Mouse (Mus musculus) MEL (cell line): ENCODE results near the gene Hdac4. TPM values are rescaled to one million over a fixed set of nuclear protein-coding genes. Genes with fewer than 3 reads are reported as not detected.

Experiments used
- DNase-seq: peaks from one replicate; pipeline ENCODE4 v3.0.0; 2011; ENCODE audit warnings: low read depth, low spot score
- H3K27ac ChIP-seq: 2 replicates; pipeline ENCODE4 v1.5.1; 2012; ENCODE audit warnings: low read depth, mild to moderate bottlenecking, control low read depth, low read length, moderate library complexity; ENCODE audit not compliant: control insufficient read depth
- H3K27me3 ChIP-seq, 2 experiments: fragments of 150-350 bp in 1 of 2; sonication (generic) in 1 of 2; 2 replicates each; pipeline ENCODE4 v1.6.1; 2012; ENCODE audit warnings: low read length in 2 of 2, mild to moderate bottlenecking in 2 of 2, improper control_type of control experiment in 1 of 2, moderate library complexity in 1 of 2; ENCODE audit not compliant: insufficient read depth in 2 of 2, control insufficient read depth in 1 of 2
- H3K36me3 ChIP-seq, 2 experiments: 2 replicates each; pipeline ENCODE4 v1.6.1; 2012 to 2014; ENCODE audit warnings: low read length in 2 of 2, improper control_type of control experiment in 1 of 2, inconsistent platforms in 1 of 2, mild to moderate bottlenecking in 1 of 2; ENCODE audit not compliant: insufficient read depth in 2 of 2, control insufficient read depth in 1 of 2
- H3K4me1 ChIP-seq, 2 experiments: fragments of 150-350 bp in 1 of 2; sonication (generic) in 1 of 2; 2 replicates each; pipeline ENCODE4 v1.6.1; 2012; ENCODE audit warnings: low read length in 2 of 2, improper control_type of control experiment in 1 of 2, mild to moderate bottlenecking in 1 of 2; ENCODE audit not compliant: insufficient read depth in 2 of 2, control insufficient read depth in 1 of 2
- H3K4me3 ChIP-seq, 2 experiments: fragments of 150-350 bp in 1 of 2; sonication (generic) in 1 of 2; 2 replicates each; pipeline ENCODE4 v1.5.1; 2012; ENCODE audit warnings: low read depth in 2 of 2, low read length in 2 of 2, mild to moderate bottlenecking in 2 of 2, moderate library complexity in 2 of 2, control low read depth in 1 of 2, improper control_type of control experiment in 1 of 2; ENCODE audit not compliant: control insufficient read depth in 1 of 2, insufficient read depth in 1 of 2
- H3K79me2 ChIP-seq: 2 replicates; pipeline ENCODE4 v1.6.1; 2012; ENCODE audit warnings: mild to moderate bottlenecking, low read length, moderate library complexity; ENCODE audit not compliant: control insufficient read depth, poor library complexity, insufficient read depth
- H3K9ac ChIP-seq: 2 replicates; pipeline ENCODE4 v1.6.1; 2012; ENCODE audit warnings: low read depth, mild to moderate bottlenecking, control low read depth, low read length, moderate library complexity; ENCODE audit not compliant: control insufficient read depth, poor library complexity, severe bottlenecking
- H3K9me3 ChIP-seq: fragments of 150-350 bp; sonication (generic); replicated peaks from 2 replicates; pipeline ENCODE4 v1.6.1; 2012; ENCODE audit warnings: mild to moderate bottlenecking, low read length, improper control_type of control experiment, moderate library complexity; ENCODE audit not compliant: insufficient read depth
- BHLHE40 ChIP-seq: IDR thresholded peaks from 2 replicates; pipeline ENCODE4 v1.6.1; 2012; ENCODE audit warnings: low read depth, mild to moderate bottlenecking, inconsistent platforms, low read length, improper control_type of control experiment, borderline replicate concordance
- CHD2 ChIP-seq: IDR thresholded peaks from 2 replicates; pipeline ENCODE4 v1.6.1; 2011; ENCODE audit warnings: low read length, improper control_type of control experiment
- E2F4 ChIP-seq: IDR thresholded peaks from 2 replicates; pipeline ENCODE4 v1.6.1; 2011; ENCODE audit warnings: low read depth, low read length, improper control_type of control experiment, borderline replicate concordance
- ELF1 ChIP-seq: IDR thresholded peaks from 2 replicates; pipeline ENCODE4 v1.6.1; 2014; ENCODE audit warnings: low read depth, mild to moderate bottlenecking, inconsistent platforms, low read length, improper control_type of control experiment, moderate library complexity
- EP300 ChIP-seq, 2 experiments: IDR thresholded peaks; 2 replicates each; pipeline ENCODE4 v1.6.1; 2011; ENCODE audit warnings: improper control_type of control experiment in 2 of 2, low read length in 2 of 2, low read depth in 1 of 2, mild to moderate bottlenecking in 1 of 2
- GATA1 ChIP-seq: IDR thresholded peaks from 2 replicates; pipeline ENCODE4 v1.6.1; 2011; ENCODE audit warnings: low read depth, low read length, improper control_type of control experiment
- HCFC1 ChIP-seq: IDR thresholded peaks from 2 replicates; pipeline ENCODE4 v1.6.1; 2012; ENCODE audit warnings: low read depth, mild to moderate bottlenecking, inconsistent platforms, low read length, improper control_type of control experiment, moderate library complexity
- KAT2A ChIP-seq: conservative IDR thresholded peaks from 2 replicates; pipeline ENCODE4 v1.6.1; 2012; ENCODE audit warnings: low read depth, low read length, improper control_type of control experiment, inconsistent platforms
- MAFK ChIP-seq: IDR thresholded peaks from 2 replicates; pipeline ENCODE4 v1.6.1; 2011; ENCODE audit warnings: low read depth, mild to moderate bottlenecking, low read length, improper control_type of control experiment, borderline replicate concordance
- MAX ChIP-seq: IDR thresholded peaks from 2 replicates; pipeline ENCODE4 v1.6.1; 2011; ENCODE audit warnings: low read length, improper control_type of control experiment
- MAZ ChIP-seq: IDR thresholded peaks from 2 replicates; pipeline ENCODE4 v1.6.1; 2012; ENCODE audit warnings: low read depth, mild to moderate bottlenecking, inconsistent platforms, low read length, improper control_type of control experiment
- MXI1 ChIP-seq: IDR thresholded peaks from 2 replicates; pipeline ENCODE4 v1.6.1; 2011; ENCODE audit warnings: mild to moderate bottlenecking, low read depth, low read length, improper control_type of control experiment
- NELFE ChIP-seq: IDR thresholded peaks from 2 replicates; pipeline ENCODE4 v1.6.1; 2011; ENCODE audit warnings: low read depth, low read length, improper control_type of control experiment
- NRF1 ChIP-seq: IDR thresholded peaks from 2 replicates; pipeline ENCODE4 v1.6.1; 2014; ENCODE audit warnings: low read depth, mild to moderate bottlenecking, inconsistent platforms, low read length, improper control_type of control experiment, moderate library complexity; ENCODE audit not compliant: poor library complexity, insufficient read depth, severe bottlenecking
- POLR2AphosphoS2 ChIP-seq: IDR thresholded peaks from 2 replicates; pipeline ENCODE4 v1.6.1; 2011; ENCODE audit warnings: low read length, improper control_type of control experiment
- POLR2AphosphoS5 ChIP-seq: IDR thresholded peaks from 2 replicates; pipeline ENCODE4 v1.6.1; 2012; ENCODE audit warnings: low read depth, borderline replicate concordance, mild to moderate bottlenecking, inconsistent platforms, low read length, moderate library complexity, mixed read lengths
- RAD21 ChIP-seq: IDR thresholded peaks from 2 replicates; pipeline ENCODE4 v1.6.1; 2011; ENCODE audit warnings: mild to moderate bottlenecking, low read depth, low read length, improper control_type of control experiment
- SIN3A ChIP-seq: IDR thresholded peaks from 2 replicates; pipeline ENCODE4 v1.6.1; 2012; ENCODE audit warnings: low read length, improper control_type of control experiment, inconsistent platforms
- TAL1 ChIP-seq: IDR thresholded peaks from 2 replicates; pipeline ENCODE4 v1.6.1; 2012; ENCODE audit warnings: mild to moderate bottlenecking, inconsistent platforms, low read length, moderate library complexity, mixed read lengths
- UBTF ChIP-seq: IDR thresholded peaks from 2 replicates; pipeline ENCODE4 v1.6.1; 2012; ENCODE audit warnings: low read depth, mild to moderate bottlenecking, inconsistent platforms, low read length, improper control_type of control experiment, moderate library complexity, borderline replicate concordance; ENCODE audit not compliant: insufficient read depth
- USF1 ChIP-seq: IDR thresholded peaks from 2 replicates; pipeline ENCODE4 v1.6.1; 2014; ENCODE audit warnings: low read depth, mild to moderate bottlenecking, inconsistent platforms, low read length, improper control_type of control experiment, moderate library complexity
- USF2 ChIP-seq, 2 experiments: IDR thresholded peaks; 2 replicates each; pipeline ENCODE4 v1.6.1; 2011 to 2012; ENCODE audit warnings: improper control_type of control experiment in 2 of 2, low read length in 2 of 2, borderline replicate concordance in 1 of 2, inconsistent platforms in 1 of 2, low read depth in 1 of 2, mild to moderate bottlenecking in 1 of 2; ENCODE audit not compliant: insufficient read depth in 1 of 2
- ZC3H11A ChIP-seq: IDR thresholded peaks from 2 replicates; pipeline ENCODE4 v1.6.1; 2012; ENCODE audit warnings: low read depth, mild to moderate bottlenecking, inconsistent platforms, low read length, improper control_type of control experiment
- ZKSCAN1 ChIP-seq: IDR thresholded peaks from 2 replicates; pipeline ENCODE4 v1.6.1; 2012; ENCODE audit warnings: low read depth, mild to moderate bottlenecking, inconsistent platforms, low read length, improper control_type of control experiment, moderate library complexity
- polyA plus RNA-seq, 2 experiments: library from polyadenylated mRNA; stranded (reverse) in 1 of 2; unstranded in 1 of 2; fragments of >175 nt in 1 of 2; fragments of >200 nt in 1 of 2; gene quantifications; 2 replicates each; pipeline versions ENCODE4 v1.2.1 to v1.2.4; 2012; ENCODE audit warnings: low replicate concordance in 2 of 2, low read depth in 1 of 2; ENCODE audit not compliant: insufficient read length in 2 of 2, insufficient read depth in 1 of 2, missing spikeins in 1 of 2
- total RNA-seq: library from RNA; depleted of rRNA; stranded (reverse); fragments of 300-350 nt; gene quantifications from 2 replicates; pipeline ENCODE4 v1.2.3, GENCODE M21; 2012

The Hdac4 gene
- total and polyA plus RNA-seq, 3 experiments, result 11.0 to 19.5 (median 12.3) TPM

GRCm38 (mm10) chr1:92112591-92112990, 82.9 kb downstream of the Hdac4 start:
- Histone ChIP-seq H3K27me3 (no peaks in the 10 kb centered on the region), H3K79me2 (no peaks in the 10 kb centered on the region), H3K36me3 (peaks cover 0 to 6% of the 10 kb centered on the region in 2 experiments; a peak in 2 of 4 replicates)
- TF ChIP-seq HCFC1 (no peak), UBTF (no peak), POLR2AphosphoS2 (no peak), MAX (no peak), EP300 (IDR thresholded peaks at IDR 0.05; ENCODE audit: low read depth in 1 of 2, low read length in 2 of 2) (no peak), NRF1 (no peak), MXI1 (no peak), POLR2AphosphoS5 (no peak), MAZ (no peak), BHLHE40 (no peak), CHD2 (no peak), KAT2A (no peak)
- TF ChIP-seq, all 39 proteins: peak for 0
- DNase-seq, result no peak
- Histone ChIP-seq H3K27ac (no peak overlapping the region), H3K4me1 (peaks cover 0 to 2% of the 10 kb centered on the region in 2 experiments; a peak in 1 of 4 replicates), H3K4me3 (no peak overlapping the region), H3K9ac (no peak overlapping the region), H3K9me3 (no peaks in the 10 kb centered on the region)

- DNase-seq, result no peak
- Histone ChIP-seq H3K27ac (no peak overlapping the region), H3K27me3 (no peaks in the 10 kb centered on the region), H3K4me3 (no peak overlapping the region), H3K9ac (no peak overlapping the region), H3K9me3 (no peaks in the 10 kb centered on the region), H3K4me1 (peaks cover 0 to 2% of the 10 kb centered on the region in 2 experiments; a peak in 1 of 4 replicates), H3K36me3 (peaks cover 0 to 6% of the 10 kb centered on the region in 2 experiments; a peak in 2 of 4 replicates), H3K79me2 (no peaks in the 10 kb centered on the region)
- TF ChIP-seq HCFC1 (no peak), POLR2AphosphoS5 (no peak), ZKSCAN1 (no peak), MAX (no peak), USF1 (no peak), RAD21 (no peak), CHD2 (no peak), MAZ (no peak), EP300 (IDR thresholded peaks at IDR 0.05; ENCODE audit: low read depth in 1 of 2, low read length in 2 of 2) (no peak), E2F4 (no peak), TAL1 (no peak), MAFK (no peak), SIN3A (no peak), GATA1 (no peak), USF2 (IDR thresholded peaks at IDR 0.05; ENCODE audit: borderline replicate concordance in 1 of 2, insufficient read depth in 1 of 2, low read depth in 1 of 2, low read length in 2 of 2) (no peak), ELF1 (no peak), NELFE (no peak), ZC3H11A (no peak)
Measured at GRCm38 (mm10) chr1:92111551-92111950, 83.9 kb downstream of the Hdac4 start.
